Mouse (Mus musculus) megakaryocyte, adult 5-6 weeks (primary cell): Measurements from ENCODE around the gene Ltb. TPM values are rescaled to one million over a fixed set of nuclear protein-coding genes. Genes with fewer than 3 reads are reported as not detected.
A peak's percentile ranks its signal among the peaks of the same experiment; 100 is the strongest.

ENCODE experiments used
- ATAC-seq: 2 replicates; pipeline ENCODE4 v1.8.0; 2016; ENCODE audit warnings: mild to moderate bottlenecking, inconsistent platforms; ENCODE audit not compliant: poor library complexity, severe bottlenecking
- total RNA-seq, 2 experiments: library from RNA; stranded (forward) in 1 of 2; stranded (reverse) in 1 of 2; fragments of 153-499, 151-499 nt in 1 of 2; fragments of 221-1000, 200-1000 nt in 1 of 2; gene quantifications; 2 replicates each; pipeline versions ENCODE4 v1.2.3 to v1.2.4; 2015 to 2017

The Ltb gene
- total RNA-seq, 2 experiments from 2014 or later = 7.3 to 13.3 TPM

DNA sequence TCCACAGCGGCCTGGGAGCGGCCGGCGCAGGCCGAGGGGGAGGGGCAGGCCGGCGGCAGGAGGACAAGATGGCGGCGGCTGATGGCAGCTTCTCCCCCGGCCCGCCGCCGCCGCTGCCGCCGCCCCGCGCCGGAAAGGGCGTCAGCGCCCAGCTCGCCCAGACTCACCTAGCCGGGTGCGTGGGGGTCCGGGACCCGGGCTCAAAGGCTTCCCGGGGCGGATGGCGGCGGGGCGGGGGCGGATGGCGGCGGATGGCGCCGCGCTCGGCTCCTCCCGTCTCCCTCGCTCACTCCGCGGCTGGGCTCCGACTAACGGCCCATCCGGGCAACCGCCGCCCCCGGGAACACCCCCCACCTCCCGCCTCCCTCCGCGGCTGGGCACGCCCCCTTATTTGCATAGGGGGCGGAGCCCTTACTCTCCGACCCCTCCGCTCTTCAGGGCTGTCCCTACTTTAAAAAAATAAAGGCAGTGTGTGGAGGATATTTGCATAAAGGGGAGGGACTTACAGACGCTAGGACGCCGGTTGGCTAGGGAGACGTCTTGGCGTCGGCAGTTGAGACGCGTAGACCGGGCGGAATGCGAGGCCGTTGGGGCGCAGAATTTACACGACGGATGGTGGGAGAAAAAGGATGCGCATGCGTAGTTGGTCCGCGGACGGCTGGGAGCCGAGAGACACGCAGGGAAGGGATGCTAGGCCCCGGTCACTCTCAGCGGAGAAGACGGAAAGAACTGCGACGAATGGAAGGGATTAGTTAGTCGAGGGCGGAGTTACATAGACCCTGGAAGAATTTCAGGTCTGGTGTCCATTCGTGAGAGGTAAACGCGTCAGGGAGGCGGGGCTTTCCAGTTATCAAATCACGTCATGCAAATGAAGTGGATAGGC lies 29.4 kb upstream of the Ltb start, which contains the start of gene Prrc2a:
Gene Prrc2a (minus strand): TSS at position 330 of the 883 bp plus-strand sequence.
- ATAC-seq = peak; percentile 89

DNA sequence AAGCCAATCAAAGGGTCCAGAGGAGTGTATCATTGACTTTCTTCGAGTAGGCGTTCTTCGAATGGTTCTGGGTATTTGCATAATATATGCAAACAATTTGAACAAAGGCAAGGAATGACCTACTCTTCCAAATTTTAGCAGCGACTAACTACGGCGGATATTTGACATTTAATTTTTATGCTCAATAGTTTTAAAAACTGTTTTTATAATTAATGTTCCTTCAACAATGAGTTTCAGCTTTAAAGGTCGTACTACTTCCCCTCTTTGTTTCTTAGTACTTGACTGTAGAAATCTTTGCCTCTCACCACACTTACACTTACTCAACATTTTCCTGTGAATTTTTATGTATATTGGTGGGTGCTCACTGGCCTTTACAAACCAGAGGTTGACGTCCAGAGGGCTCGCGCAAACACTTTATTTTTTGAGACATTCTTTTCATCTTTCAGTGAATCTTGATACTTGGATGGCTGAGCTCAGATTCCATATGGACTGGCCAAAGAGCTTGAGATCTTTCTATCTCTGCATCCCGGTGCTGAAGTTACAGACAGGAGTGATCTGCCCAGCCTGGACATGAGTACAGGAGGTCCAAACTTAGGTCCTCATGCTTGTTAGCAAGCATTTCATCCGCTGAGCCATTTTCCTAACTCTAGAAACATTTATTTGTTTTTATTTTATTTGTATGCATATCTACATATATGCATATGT lies 28.6 kb upstream of the Ltb start:
- no peak for ATAC-seq

- no peak for ATAC-seq
These were observed 27.7 kb upstream of the Ltb start for GRCm38 (mm10) chr17:35166352-35167035.

- no peak for ATAC-seq
These were observed 26.4 kb upstream of the Ltb start for GRCm38 (mm10) chr17:35167794-35168193.

- ATAC-seq = no peak
These were observed 25.6 kb upstream of the Ltb start for GRCm38 (mm10) chr17:35168541-35169207.

DNA sequence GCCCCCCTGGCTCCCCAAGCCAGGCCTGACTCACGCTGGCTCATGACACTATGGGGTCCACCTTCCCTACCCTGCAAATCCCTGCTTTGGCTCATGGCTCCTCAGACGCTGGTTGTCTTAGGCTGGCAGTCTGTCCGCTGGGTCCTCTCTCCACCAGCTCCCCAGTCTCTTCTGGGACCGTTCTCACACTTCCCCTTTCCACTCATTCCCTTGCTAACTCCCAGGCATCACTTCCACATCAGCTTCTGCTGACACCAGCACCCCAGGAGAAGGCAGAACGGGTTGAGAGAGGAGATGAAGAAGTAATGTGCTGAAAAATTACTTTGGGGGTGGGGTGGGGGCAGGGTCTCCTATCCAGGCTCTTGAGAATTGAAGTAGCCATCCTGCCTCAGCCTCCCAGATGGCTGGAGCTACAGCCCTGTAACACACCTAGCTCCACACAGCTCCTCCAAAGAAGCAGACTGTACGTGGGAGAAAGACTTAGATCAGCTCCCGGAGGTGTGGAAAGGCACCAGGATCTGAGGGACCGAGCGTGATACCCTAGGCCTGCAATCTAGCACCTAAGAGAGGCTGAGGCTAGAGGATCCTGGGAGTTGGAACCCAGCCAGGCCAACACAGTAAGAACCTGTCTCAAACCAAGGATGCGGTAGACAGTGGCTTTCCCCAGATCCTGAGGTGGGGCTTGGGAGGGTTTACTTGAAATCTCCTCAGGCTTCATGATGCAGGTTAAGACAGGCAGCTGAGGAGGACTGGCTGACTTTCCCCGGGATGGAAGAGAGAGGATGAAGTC lies 21.6 kb upstream of the Ltb start:
- ATAC-seq = peak; percentile 85

DNA sequence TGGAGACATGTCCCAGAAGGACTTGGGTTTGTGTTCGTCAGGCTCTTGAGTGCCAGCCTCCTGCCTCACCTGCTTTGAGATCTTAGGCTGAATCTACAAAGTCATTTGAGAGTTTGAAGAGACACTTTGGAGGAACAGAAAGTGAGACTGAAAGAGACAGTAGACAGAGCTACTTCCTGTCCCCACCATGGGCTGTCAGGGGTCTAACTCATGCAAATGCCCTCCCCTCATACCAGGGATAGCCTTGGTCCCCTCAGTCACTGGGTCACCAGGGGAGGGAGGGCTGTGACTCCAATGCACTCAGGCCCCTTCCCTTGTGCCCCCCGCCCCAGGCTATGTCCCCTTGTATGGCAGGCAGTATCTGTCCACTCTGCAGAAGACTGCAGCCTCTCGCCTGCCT lies 20.9 kb upstream of the Ltb start:
- ATAC-seq = peak; percentile 45; the same call in 1 of the 2 replicates

DNA sequence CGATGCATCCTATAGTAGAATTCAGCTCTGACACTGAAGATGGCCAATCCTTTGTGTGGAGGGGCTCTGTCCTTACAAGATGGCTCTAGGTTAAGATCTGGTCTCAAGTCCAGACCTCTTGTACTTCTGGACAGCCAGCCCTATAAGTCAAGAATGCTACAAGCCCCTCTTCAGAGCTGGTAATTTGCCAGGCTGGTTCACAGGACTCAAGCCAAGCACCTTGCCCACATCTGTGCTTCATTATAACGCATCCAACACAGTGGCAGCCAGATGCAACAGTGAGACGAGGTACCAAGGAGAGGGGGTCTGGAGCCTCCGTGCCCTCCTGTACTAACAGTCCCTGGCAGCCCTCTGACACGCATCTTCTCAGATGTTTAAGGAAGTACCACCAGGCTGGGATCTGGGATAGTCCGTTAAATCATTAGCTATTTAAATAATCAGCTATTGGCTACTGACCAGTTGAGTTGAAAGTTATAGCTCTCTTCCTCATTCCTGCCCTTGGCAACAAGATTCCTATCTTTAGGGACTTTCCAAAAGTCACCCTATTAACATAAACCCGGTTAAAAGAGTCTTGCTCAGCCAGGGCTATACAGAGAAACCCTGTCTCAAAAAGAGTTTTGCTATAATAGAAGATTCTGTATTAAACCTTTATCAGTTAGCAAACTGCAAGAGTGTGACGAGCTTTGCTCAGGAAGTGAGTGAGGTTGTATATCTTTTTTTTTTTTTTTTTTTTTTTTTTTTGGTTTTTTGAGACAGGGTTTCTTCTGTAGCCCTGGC lies 19.9 kb upstream of the Ltb start:
- no peak for ATAC-seq

DNA sequence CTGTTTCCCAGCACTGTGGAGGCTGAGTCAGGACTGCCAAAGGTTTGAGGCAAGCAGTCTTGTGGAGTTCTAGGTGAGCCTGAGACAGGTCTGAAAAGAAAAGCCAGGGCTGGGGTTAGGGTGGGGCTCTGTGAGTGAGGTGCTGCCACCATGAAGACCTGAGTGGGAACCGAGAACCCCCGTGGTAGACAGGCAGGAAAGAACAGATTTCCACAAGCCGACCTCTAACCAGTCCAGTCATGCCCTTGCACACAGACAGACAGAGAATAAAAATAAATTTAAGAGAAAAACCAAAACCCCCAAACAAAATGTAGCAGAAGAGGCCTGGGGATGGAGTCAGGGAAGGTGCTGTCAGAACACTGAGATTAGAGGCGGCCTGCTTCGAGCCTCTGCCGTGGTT lies 18.9 kb upstream of the Ltb start:
- no peak for ATAC-seq

GRCm38 (mm10) chr17:35175968-35176367 lies 18.3 kb upstream of the Ltb start, which contains the start of gene Aif1:
Gene Aif1, minus strand, starts transcription at chr17:35176068.
- no peak for ATAC-seq

DNA sequence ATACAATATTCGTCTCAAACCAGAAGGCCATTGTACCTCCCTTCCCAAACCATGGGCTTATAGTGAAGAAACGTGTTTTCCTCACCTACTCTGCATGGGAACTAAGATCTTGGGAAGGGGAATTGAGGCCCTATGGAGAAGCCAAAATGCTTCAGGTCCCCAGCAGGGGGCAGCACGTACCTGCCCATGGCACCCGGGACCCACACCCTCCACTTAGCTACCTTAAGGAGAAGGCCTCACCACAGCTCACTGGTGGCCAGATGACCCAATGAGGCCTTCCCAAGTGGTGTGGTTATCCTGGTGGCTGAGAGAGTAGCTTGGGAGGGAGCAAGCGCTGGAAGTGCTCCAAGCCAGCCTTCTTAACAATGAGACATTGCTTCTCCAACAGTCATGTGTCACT lies 15.7 kb upstream of the Ltb start:
- ATAC-seq = peak; percentile 98

DNA sequence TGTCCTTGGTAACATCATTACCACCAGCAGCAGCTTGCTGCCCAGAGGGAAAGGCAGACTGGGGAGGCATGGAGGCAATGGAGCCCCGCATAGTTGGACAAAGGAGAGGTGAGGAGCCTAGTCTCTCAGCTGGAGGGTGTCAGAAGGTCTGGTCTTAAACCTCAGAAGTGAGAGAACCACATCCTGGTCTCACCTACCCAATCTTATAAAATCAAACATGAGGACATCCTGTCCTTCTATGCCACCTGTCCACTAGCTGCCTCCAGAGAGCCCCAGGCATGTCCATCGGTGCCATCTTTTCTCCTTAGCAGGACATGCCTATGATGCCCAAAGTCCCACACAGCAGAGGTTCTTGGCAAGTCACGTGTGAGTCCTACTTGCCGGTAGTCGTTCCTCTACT lies 14.1 kb upstream of the Ltb start:
- ATAC-seq = no peak

- peak; percentile 58 for ATAC-seq
These were observed 8.3 kb upstream of the Ltb start for GRCm38 (mm10) chr17:35185639-35186611.

GRCm38 (mm10) chr17:35186681-35187080 lies 7.6 kb upstream of the Ltb start:
- ATAC-seq = peak; percentile 67

GRCm38 (mm10) chr17:35187345-35187744 lies 6.9 kb upstream of the Ltb start:
- ATAC-seq = no peak

DNA sequence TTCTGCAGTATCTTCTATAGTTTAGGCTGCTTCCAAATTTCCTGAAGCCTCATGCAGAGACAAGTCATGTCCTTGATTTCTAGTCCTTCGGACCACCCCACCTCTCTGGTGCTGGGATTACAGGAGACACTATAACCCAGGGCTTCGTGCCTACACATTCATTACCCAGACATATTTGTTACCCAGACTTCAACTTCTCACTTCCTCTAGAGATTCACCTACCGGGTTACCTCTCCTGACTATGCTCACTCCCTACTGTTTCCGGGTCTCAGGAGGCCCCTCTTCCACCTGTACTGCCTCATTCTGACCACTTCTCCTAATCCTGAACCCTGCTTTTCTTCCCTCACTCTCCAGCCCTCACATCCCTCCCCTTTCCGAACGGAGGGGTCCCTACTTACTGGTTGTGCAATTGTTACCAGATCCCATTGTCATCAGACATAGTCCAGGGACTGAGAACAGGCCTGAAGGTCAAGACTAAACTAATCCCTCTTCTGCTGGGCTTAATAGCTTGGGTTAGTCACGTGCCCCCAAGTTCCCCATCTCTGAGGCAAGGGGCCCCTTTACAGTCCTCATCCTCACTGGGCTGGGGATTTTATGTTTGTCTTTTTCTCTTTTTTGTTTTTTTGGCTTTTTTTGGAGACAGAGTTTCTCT lies 6.2 kb upstream of the Ltb start, which contains the start of gene Lst1:
Gene Lst1 (minus strand): TSS at position 481 of the 652 bp plus-strand sequence.
- ATAC-seq = peak; percentile 24

DNA sequence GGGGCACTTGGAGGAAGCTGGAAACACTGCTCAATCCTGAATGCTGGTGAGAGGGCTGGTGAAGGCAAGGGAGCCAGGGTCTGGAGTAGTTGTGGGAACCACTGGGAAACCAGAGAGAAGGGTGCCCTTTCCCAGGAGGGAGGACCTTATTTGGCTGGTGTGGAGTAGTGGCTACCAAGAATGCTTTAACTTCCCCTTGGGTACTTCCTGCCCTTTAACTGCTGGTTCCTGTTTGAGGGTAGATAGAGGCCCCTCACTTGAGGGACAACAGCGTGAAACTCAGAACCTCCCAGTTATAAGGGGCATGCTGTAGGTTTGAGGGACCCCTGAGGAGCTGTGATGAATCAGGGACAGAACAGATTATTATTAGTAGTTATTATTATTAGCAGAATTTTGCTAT lies 5.1 kb upstream of the Ltb start:
- ATAC-seq = peak; percentile 15; the same call in 1 of the 2 replicates
